Mouse (Mus musculus) lung, postnatal 0 days (tissue): ENCODE results near the gene Prr14l.

Experiments
- CTCF ChIP-seq: IDR thresholded peaks from 2 replicates; pipeline ENCODE4 v1.5.1; 2016; ENCODE audit warnings: antibody characterized with exemption, mild to moderate bottlenecking
- EP300 ChIP-seq: IDR thresholded peaks from 2 replicates; pipeline ENCODE4 v1.6.1; 2016; ENCODE audit warnings: antibody characterized with exemption, mild to moderate bottlenecking, control low read depth

DNA sequence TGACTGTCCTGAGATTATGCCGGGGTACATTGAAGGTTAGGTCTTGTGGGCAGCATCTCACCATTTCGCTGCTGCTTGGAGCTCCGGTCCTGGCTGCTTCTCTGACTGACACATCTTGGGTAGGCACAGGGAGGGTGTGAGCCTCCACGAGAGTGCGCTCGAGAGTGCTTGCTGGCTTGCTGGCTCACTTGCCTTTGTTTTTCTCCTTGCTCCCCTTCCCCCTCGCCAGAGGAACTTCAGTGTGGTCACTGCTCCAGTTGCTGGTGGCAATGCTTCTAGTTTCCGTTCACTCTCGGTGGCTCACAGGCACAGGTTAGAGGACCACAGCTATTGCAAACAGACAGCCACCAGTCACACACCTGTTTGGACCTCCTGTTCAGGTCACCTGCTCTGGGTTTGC lies 111.9 kb downstream of the Prr14l start:
- peak; percentile 67 for TF ChIP-seq CTCF
- TF ChIP-seq EP300, result no peak
